Mouse (Mus musculus) thymus, postnatal 14 days (tissue): ENCODE measurements around the gene Macf1.

ENCODE experiments used
- DNase-seq: peaks from one replicate; pipeline ENCODE4 v3.0.0; 2021

The Macf1 gene

DNA sequence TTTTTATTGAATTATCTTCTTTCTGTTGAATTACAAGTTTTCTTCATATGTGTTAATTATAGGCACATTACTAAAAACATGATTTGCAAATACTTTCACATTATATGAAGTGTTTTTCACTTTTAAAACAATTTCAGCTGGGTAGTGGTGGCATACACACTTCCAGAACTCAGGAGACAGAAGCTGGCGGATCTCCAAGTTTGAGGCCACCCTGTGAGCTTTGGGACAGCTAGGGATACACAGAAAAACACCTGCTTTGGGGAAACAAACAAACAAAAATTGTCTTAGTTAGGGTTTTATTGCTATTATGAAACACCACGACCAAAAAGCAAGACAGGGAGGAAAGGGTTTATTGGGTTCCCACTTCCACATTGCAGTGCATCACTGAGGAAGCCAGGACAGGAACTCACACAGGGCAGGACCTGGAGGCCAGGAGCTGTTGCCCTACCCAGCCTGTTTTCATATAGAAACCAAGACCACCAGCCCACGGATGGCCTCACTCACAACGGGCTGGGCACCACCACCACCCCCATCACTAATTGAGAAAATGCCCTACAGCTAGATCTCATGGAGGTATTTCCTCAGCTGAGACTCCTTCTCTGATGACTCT, 93.0 kb downstream of the Macf1 start:
- DNase-seq, result no peak

DNA sequence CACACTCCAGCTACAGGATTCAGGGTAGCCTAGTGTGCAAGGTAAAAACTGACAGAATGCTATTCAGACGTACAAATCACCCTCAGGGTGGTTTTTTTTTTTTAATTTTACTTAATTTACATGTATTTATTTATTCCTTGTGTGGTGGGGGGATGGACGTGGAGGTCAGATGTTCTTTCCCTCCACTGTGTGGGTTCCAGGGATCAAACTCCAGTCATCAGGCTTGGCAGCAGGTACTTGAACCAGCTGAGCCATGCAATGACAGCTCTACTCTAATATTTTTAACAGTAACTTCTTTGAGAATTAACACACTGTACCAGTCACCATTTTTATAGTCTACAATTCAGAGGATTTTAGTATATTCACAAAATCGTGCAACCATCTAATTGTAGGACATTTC, 94.7 kb downstream of the Macf1 start:
- no peak for DNase-seq

DNA sequence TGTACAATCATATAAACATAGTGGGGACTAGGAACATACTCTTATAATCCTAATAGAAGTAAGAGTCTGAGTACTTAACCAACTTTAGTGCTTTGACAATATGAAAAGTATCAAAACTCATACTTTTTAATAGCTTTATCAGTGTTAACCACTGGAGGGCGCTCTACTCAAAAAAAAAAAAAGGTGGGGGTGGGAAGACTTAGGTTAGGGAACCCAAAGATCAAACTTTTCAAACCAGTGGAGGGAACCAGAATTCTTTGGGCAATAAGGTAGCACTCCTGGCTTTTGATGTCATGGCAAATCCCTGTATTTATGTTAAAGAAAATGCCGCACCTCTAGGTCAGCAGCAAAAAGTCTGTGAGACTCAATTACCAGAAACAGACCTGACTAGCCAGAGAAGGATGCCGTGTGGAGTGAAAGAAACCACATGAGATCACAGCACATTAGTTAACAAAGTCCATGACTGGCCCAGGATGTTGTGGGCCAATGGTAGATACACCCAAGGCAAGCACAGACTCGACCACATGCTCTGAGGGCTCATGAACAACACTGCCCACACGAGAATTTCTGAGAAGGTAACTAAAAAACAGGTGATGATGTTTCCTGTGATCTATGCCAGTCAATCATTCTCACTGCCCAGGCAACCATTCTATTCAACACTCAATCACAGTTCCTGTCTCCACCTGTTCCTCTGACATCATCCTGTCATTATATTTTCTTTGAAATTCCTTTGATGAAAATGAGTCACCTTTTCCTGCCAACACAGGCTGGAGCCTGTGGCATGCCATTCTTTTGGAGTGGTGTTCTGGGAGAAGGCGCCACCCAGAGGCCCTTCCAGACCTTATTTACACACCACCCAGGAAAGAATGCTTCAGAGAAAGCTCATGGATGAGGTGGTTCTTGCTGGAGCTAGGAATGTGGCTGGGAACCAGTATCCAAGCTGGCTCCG, 95.5 kb downstream of the Macf1 start:
- DNase-seq, result no peak

DNA sequence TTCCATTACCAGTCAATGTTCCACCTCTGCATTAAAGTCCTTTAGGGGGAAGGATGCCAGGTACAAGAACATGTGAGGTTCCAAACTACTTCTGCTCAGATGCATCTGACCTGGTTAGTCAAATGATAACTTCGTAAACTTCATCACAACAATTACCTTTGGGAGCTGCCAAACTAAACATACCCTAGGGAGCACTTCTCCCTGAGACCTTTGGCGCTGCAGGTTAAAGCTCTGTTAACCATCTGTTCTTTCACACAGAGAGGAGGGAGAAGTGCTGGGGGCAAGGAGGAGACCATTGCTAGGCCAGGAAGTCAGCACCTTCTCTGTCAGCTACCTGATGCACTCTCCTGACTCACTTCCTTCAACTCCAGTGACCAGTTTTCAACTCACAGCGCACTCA, 96.5 kb downstream of the Macf1 start:
- DNase-seq, result no peak

DNA sequence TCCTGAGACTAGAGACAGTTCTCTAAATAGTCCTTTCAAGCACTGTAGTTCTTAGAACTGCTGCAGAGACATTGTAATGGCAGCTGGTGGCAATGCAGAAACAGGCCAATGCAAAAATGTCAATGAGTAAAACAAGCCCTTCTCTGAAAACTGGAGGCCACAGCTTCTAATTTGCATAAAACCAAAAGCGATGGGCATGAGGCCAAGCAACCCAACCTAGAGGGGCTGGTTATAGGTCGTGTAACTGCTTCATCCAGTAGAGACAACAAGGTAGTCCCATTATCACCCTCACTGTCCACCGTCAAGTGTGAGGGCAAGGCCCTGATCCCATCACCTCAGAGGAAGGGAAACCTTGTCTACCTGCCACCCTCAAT, 99.5 kb downstream of the Macf1 start:
- DNase-seq, result no peak

DNA sequence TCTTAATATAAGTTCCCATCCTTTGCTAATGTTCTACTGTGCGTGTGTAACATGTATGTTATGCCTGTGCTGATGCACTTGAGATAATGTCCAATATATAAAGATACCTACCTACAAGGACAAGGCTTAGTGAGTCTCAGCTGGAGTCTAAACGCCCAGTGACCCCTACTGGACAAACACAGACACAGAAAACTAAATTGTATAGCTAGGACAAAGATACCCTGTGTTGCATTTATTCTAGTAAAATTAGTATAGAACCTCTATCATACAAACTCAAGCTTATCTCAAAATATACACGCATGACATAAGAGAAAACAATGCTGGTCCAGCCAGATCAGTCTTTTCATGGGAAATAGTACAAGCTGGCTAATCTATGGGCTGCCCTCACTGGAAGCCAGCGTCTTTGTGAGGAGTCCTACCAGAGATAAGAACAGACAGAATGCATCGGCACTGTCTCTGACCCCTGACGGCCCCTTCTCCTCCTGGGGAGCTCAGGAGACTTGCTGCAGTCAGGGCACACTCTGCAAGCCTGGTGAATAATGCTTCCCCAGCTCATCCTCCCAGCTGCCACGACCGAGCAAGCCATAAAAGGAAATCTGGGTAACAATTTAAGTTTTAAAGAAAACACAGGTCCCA, 100.0 kb downstream of the Macf1 start:
- DNase-seq, result peak; percentile 63

DNA sequence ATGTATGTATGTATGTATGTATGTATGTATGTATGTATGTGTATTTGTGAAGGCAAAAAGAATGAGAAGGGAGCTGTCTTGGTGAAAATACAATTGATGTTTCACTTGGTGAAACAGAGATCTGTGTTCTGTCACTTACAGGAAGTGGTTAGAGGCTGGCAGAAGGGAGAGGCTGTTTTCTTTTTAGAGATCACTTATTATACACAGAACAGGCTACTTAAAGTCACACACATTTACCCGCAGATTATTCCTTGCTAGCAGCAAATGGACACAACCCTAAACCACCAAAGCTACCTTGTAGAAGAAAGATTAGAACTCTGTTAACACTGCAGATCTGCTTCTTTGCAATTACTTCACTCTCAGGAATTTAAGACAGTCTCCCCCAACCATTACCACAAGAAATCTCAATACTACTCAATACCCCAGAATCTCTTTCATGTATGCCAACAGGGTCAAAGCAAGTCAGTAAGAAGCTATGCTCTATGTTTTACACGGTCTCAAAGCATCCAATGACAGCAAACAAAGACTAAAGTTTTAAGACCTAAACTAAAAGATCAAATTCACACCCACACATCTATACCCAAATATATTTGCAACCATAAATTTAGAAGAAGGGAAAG, 106.6 kb downstream of the Macf1 start:
- peak; percentile 53 for DNase-seq

DNA sequence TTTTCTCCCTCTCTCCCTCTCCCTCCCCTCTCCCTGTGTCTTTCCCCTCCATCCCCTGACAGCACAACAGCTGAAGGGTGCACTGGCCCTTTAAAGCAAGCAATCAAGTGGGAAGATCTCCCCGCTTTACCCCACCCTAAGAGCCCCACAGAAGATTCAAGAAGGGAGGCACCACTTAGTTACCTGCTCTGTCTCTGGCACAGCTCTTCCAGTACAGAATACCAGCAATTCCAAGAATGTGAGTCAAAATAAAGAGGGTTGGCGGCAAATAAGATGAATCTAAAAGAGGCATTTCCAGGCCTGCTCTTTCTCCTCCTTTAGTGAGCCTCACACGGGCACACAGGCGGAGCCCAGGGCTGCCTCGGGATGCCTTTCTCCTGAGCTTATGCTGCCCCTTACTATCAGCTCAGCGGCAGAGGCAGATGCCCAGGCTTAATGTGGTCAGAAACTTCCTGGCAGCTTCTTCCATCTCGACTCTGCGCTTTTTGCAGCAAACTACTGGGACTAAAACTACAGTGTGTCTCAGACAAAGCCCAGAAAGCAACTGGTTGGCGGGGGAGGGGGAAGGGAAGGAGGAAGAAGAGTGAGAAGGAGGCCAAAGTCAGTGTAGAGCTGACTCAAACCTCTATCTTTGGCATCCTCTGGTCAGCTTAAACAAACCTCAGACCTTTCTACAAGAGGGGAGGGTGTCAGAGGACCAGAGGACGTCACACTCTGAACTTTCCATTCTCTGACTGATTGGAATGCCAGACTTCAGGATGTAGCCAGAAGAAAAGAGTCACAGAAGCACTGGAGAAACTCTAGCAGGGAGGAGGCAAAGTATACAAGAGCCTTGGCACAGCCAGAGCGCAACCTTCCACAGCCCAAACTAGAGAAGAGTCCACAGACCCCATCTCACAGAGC, 111.5 kb downstream of the Macf1 start:
- peak; percentile 79 for DNase-seq

DNA sequence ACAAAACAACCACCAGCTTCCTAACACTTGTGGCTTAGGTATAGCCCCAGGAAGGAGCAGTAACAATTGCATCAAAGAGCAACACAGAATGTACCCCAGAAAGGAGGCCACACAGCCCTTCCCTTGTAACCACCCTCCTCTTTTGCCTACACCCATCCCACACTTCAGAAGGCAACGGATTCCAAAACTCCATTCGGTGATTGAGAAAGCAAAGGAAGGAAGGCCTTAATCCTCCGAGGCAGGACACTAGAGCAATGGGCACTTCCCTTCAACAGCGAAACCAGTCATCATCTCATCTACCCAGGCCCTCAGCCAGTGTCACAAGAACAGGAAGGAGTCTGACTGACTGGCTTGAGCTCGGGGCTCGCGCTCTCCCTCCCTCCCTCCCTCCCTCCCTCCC, 112.3 kb downstream of the Macf1 start:
- DNase-seq, result peak; percentile 60

DNA sequence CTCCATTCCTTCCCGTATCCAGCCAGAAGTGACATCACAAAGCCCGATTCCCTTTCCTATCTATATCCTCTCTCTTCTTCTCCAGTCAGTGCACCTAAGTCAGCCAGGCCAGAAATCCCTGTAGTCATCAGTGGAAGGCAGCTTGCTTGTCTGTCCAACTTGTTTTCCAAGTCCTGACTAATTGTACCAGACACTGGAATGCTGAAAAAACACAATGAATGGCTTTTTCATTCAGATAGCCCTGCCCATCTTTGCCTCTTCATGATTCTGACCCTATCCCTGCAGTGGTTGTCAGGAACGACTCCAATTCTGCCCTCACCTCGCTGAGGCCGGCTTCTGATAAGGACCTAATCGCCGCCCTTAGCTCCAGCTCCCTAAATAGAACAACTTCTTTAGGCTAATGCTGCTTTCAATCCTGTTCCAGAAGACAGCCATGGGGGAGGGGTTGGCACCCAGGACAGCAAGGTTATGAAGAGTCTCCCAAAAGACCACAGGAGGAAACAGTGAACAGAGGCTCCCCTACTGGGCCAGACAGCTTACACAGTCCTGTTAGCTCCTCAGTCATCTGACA, 118.8 kb downstream of the Macf1 start:
- peak; percentile 34 for DNase-seq

DNA sequence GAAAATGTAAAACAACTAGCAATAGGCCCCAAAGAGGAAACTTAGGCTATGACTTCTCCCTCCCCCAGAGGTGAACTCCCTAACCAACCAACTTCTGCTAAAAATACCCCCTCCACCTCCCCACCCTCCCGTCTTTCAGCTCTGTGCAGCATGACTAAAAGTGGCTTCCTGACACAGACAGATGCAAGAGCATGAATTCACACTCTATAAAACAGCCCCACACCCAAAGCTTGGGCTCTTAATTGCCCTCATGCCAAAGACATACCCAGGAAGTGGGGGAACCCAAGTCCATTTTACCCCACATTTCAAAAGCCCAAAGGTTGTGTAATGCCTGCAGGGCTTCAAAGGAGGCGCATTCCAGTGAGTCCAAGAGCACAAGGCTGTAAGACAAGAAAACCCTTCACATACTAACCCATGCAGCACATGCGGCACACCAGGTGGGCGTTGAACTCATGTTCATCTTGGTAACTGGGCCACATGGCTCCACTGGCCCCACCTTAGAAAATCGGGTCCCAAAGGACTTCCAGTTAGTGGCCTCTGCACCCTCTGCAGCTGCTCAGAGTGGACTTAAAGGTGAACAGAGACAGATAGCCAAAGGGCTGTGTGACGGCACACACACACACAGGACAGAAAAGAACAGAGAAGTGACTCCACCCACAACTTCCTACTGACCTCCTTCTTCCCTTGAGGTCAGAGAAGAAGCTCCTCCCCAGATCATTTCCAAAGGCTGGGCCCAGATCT, 119.9 kb downstream of the Macf1 start:
- DNase-seq, result peak; percentile 75

DNA sequence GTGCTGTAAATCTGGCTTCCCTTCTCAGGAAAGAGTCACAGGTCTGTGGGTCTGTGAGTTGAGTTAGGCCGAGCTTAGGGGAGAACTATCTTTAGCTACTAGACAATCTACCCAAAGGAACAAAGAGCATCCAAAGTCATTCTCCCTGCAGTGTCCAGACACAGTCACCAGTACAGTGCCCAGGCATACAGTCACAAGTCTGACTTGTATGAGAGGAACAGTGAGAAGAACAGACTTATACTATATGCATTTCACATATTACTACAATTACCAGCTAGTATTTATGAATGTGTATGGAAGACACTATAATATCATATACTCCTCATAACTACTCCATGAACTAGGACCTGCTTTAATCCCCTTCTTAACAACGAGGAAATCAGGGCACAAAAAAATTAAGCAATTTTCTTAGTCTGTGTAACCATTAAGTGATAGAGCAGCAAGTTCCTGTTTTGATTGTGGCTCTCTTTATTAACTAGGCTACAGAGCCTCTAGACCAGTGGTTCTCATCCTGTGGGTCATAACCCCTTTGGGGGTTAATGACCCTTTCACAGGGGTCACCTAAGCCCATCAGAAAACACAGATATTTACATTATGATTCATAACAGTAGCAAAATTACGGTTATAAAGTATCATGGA, 121.9 kb downstream of the Macf1 start:
- no peak for DNase-seq

DNA sequence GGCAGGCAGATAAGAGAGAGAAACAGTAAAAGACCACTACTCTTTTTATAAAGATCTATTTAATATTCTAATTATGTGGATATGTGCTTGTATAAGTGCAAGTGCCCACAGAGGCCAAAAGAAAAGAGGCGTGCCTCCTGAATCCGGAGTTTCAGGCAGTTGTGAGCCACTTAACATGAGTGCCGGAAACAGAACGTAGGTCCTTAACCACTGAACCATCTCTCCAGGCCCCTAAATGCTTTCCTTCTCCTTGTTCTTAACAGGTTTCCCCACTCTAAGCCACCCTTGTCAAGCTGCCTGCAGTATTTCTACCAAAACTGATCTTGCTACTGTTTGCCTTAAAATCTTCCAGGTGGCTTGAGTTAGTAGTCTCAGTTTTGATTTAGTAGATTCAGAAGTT, 123.3 kb downstream of the Macf1 start:
- DNase-seq, result no peak

DNA sequence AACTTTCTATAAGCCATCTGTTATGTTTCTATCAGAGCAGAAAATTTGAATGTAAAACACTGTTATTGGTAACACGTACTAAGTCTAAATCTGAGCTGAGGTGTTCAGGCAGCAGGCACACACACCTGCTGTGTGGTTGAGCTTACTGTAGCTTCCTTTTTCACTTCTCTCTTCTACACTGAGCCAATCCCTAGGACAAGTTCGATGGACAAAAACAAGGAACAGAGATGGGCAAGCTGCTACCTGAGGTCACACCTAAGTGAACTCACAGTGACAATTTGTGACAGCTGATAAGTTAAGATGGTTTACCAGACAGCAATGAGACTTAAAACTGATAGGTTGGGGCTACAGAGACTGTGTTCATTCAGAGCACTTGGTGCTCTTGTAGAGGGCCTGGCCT, 125.7 kb downstream of the Macf1 start:
- no peak for DNase-seq

DNA sequence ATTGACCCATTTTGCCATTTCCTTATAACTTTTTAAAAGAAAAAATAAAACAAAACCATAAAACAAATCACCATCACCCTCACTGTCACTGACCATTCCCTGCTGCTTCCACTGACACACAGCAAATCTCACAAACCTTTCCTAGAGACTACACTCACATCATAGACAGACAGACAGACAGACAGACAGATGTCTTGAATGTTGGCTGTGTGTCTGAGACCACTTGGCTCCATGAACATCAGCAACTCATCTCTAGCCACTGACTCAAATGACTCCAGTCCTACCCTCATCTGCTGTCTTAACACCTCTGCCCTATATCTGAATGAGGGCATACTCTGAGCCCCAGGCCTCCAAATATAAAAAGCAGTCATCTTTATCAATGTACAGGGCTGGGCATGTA, 128.9 kb downstream of the Macf1 start:
- DNase-seq, result no peak

DNA sequence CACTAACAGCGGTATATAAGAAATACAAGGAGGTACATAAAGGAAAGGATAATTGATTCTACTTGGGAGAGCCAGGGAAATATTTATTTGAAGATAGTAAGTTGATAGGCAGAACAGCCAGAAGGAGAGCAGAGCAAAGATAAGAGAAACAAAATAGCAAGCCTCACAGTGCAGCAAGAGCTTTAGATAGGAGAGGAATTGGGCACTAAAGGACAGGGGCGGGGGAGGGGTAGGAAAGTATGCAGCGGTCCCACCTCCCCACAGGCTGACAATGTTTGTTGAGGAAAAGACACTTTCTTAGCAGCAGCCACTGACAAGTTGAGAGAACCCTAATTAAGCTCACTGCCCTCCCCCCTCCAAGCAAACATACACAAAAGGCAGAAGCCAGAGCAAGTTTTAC, 131.5 kb downstream of the Macf1 start:
- DNase-seq, result no peak

DNA sequence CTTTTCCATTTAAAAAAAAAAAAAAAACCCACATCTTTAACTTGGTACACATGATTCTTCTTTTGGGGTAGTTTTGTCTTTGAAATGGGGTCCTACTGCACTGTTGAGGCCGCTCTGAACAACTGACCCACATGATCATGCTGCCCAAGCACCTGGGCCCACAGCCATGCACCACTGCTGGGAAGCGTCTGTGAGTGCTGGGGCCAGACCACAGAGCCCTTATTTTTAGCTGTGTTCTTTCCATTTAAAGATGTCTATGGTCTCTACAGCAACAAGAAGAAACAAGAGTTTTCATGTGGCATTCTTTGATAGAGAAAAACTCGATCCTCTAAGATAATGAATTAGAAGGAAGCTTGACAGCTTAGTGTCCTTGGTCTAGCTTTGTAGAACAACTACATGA, 135.8 kb downstream of the Macf1 start:
- no peak for DNase-seq

DNA sequence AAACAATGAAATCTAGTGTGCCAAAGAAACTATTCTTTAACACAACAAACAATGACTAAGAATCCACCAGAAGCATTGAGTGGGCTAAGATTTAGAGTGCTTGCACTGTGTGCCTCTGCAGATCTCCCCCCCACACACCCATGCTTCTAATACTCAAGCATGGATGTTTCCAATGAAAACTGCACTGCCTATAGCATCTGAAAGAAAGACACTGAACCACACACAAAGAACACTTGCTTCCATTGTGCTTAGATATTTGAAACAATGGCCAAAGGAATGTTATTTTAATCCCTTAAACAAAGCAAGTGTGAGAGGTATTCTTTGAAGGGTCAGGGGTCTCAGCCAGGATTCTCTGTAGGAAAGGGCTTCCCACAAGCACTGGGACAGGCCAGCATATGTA, 140.5 kb downstream of the Macf1 start:
- DNase-seq, result no peak

DNA sequence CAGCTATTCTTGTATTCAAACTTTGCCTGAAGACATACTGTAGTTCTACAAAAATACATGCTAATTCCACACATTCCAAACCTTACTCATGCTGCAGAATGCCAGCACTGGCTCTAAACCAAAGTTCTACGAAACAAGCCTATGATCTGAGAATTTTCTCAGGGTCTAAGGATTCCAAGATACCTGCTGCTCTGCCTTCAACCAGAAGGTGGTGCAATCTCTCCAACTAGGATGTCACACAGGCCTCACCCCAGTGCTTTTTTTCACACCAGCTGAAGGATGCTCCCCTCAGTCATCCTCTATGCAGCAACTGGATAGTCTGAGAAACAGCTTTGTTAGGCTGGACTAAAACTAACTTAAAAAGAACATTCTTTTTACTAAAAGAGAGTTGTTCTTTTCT, 148.9 kb downstream of the Macf1 start:
- DNase-seq, result peak; percentile 74

DNA sequence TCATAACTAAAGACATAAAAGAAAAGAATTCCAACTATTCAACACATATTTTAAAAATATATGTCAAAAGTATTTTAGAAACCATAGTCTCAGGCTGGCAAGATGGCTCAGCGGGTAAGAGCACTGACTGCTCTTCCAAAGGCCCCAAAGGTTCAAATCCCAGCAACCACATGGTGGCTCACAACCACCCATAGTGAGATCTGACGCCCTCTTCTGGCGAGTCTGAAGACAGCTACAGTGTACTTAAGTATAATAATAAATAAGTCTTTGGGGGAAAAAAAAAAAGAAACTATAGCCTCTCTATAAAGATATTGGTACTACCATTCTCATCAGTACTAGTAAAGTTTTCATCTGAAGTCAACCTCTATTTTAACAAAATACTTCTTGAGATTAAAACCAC, 152.2 kb downstream of the Macf1 start:
- DNase-seq, result no peak

DNA sequence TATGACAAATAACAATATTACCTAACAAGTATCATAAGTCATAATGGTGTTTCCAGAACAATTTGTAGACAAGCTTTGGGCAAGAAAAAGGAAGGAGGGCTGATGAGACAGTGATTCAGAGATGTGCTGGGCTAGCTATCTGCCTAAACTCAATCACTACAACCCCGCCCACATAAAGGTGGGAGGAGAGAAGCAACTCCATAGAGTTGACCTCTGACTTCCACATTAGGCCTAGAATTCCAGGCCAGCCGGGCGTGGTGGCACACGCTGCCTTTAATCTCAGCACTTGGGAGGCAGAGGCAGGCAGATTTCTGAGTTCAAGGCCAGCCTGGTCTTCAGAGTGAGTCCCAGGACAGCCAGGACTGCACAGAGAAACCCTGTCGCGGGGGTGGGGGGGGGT, 153.2 kb downstream of the Macf1 start:
- DNase-seq, result no peak
